Mouse (Mus musculus): ENCODE data around the gene Fez1.

DNA sequence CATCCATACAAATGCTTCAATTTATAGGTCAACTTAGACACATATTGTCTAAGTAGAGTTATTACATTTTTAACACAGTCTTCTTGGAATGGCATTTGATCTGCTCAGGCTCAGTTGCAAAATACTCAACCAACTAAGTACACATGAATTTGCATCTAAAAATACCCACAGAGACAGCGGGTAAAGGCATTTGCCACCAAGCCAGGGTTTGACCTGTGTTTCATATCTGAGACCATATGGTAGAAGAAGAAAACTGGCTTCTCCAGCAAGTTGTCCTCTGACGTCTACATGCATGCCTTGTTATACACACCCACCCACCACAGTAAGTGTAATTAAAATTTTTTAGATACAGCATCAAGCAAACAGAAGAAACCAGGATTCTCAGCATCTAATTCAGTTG is 52.1 kb downstream of the Fez1 start:
- TF ChIP-seq CTCF (IDR thresholded peaks at IDR 0.05) = no peak
- TF ChIP-seq POLR2A (IDR thresholded peaks at IDR 0.05; ENCODE audit: insufficient read depth, low read depth, low read length) = no peak
- no peak for TF ChIP-seq EP300 (IDR thresholded peaks at IDR 0.05; ENCODE audit: insufficient read depth, low read depth, low read length)
